Mouse (Mus musculus): ENCODE data around the gene Arid2.

Arid2 gene

DNA sequence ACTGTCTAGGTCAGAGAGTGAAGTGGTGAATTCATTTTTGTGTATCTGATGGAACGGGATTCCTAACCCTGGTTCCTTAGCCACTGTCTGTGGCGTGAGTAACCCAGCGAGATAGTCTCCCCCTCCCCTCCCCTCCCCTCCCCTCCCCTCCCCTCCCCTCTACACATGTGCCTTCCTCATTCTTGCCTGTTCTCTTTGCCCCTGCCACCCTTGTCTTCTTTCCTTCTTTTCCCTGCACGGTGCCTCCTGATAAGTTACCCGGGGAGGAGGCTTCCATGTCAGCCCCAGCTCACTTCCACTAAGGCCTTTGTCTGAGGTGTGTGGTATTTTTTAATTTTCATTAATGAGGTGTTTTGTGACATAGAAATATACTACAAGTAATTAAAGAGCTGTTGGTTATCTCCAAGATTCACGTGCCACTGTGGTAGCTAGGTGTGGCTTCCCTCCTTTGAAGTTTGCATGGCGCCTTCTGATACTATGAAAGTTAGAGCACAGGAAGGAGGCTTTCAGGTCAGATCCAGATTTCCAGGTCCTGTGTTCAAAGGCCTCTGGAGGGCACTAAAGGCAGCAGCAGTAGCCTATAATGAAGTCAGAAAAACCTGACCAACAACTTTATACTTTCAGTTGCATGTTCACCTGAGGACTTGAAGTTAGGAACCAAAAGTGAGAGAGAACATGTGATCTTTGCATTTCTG lies 57.4 kb downstream of the Arid2 start:
- no peak for DNase-seq (ENCODE audit: low read depth, low spot score)

- no peak for DNase-seq (ENCODE audit: low read depth, low spot score)
These were observed 58.1 kb downstream of the Arid2 start for GRCm38 (mm10) chr15:96345312-96345849.

- DNase-seq (ENCODE audit: low read depth, low spot score): no peak
These were observed 64.1 kb downstream of the Arid2 start for GRCm38 (mm10) chr15:96351432-96351831.

- DNase-seq (ENCODE audit: low read depth, low spot score): no peak
These were observed 71.6 kb downstream of the Arid2 start for GRCm38 (mm10) chr15:96358871-96359270.

DNA sequence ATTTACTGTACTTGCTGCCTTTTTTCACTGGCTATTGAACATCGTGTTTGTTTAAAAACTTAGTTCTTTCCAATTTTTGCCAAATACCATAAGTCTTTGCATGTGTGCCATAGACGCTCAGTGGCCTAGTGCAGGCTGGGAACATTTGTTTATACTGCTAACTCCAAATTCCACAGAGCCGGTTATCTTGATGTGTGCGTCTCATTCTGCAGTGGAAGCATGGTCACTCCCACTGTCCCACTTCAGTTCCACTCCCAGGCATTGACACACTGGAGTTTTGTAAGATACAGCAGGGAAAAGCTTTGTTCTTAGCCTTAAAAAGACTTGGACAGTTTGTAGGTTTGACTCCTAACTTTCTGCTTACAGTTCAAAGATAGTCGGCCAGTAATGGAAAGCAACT lies 73.3 kb downstream of the Arid2 start:
- DNase-seq (ENCODE audit: low read depth, low spot score): no peak

DNA sequence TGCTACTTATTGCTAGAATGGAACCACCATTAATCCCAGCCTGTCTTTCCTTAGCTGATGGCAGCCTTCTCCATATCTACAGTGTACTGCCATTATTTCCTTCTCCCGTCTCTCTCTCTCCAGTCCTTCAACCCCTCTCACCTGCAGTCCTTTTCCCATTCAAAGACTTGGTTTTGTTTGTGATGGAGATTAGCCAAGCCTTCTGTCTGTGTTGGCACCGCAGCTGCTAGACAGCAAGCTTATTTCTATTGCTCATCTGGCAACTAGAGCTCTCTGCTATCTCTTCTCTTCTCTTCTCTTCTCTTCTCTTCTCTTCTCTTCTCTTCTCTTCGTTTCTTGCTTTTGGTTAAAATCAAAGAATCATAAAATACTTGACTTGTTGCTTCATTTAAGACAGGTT lies 78.0 kb downstream of the Arid2 start:
- DNase-seq (ENCODE audit: low read depth, low spot score): no peak

DNA sequence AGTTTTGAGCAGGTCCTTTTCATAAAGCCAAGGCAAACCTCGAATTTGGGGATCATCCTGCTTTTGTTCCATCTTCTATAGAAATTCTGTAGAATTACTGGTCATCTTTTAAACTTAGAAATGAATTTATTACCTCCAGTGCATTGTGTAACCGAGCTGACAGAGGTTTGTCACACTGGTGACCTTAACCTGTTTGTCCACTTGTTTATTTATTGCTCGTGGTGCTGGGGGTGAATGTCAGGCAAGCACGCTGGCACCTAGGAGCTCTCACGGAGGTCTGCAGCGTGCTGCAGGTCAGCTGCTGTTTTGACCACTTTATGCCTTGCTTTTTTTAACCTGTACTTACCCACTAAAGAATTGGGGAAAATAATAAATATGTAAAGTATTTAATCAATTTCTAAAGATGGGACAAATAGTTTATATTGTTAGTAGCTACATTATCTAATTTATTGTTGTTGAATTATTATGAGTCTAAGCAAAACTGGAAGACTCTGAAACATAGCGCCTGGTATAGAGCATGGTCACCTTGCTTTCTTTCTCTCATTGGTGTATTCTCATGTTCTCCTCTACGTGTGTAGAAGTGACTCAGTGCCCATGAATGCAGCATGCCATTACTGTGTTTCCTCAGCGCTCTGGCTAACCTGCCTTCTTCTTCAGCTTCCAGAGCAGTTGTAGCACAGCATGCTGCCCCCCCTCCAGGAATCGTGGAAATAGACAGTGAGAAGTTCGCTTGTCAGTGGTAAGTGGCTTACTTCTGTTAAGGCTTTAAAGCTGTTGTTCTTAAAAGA lies 79.1 kb downstream of the Arid2 start:
- no peak for DNase-seq (ENCODE audit: low read depth, low spot score)

DNA sequence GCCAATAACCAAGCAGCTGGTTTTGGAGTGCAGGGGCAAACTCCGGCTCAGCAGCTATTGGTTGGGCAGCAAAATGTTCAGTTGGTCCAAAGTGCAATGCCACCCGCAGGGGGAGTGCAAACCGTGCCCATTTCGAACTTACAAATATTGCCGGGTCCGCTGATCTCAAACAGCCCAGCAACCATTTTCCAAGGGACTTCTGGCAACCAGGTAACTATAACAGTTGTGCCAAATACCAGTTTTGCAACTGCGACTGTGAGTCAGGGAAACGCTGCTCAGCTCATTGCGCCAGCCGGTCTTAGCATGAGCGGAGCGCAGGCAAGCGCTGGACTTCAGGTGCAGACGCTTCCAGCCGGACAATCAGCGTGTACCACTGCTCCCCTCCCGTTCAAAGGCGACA lies 84.0 kb downstream of the Arid2 start:
- no peak for DNase-seq (ENCODE audit: low read depth, low spot score)

GRCm38 (mm10) chr15:96372628-96373027 lies 85.3 kb downstream of the Arid2 start:
- DNase-seq (ENCODE audit: low read depth, low spot score): no peak

GRCm38 (mm10) chr15:96373161-96373560 lies 85.8 kb downstream of the Arid2 start:
- DNase-seq (ENCODE audit: low read depth, low spot score): no peak

GRCm38 (mm10) chr15:96376214-96376613 lies 88.9 kb downstream of the Arid2 start:
- no peak for DNase-seq (ENCODE audit: low read depth, low spot score)

- DNase-seq (ENCODE audit: low read depth, low spot score): no peak
These were observed 89.9 kb downstream of the Arid2 start for GRCm38 (mm10) chr15:96377263-96377662.

- DNase-seq (ENCODE audit: low read depth, low spot score): no peak
These were observed 90.4 kb downstream of the Arid2 start for GRCm38 (mm10) chr15:96377701-96378100.

GRCm38 (mm10) chr15:96382223-96382622 lies 94.9 kb downstream of the Arid2 start:
- DNase-seq (ENCODE audit: low read depth, low spot score): no peak

DNA sequence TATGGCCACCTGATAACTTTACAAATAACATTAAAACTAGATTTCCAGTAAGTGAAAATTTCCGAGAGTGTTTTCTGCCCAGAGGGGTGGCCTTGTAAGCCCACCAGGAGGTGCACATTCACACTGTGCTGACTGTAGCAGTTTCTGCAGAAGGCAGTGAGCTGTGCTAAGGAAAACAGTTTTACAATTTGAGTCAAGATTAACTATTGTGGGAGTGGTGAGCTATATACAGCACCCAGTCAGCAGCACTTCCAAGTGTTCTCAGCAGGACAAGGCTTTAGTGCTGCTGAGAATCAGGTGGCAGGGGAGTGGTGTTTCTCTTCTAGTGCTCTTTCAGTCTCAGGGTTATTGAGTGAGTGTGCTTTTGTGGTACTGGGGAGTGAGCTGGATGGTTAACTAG lies 101.2 kb downstream of the Arid2 start:
- no peak for DNase-seq (ENCODE audit: low read depth, low spot score)

DNA sequence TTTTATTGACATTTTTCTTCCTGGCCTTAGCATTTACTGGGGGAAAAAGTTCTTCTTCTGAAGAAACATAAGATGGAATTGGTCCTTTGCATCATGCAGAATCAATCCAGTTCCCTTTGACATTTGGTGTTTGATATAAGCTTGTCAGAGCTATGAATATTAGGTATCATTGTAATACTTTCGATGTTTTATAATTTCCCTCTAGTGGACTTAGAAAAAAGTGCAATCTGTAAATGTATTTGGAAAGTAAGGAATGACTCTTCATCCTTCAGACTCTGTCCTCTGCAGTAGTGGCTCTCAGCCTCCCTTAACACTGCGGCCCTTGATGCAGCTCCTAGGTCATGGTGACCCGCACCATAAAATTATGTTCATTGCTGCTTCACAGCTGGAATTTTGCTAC lies 105.6 kb downstream of the Arid2 start:
- DNase-seq (ENCODE audit: low read depth, low spot score): no peak

- no peak for DNase-seq (ENCODE audit: low read depth, low spot score)
These were observed 107.8 kb downstream of the Arid2 start for GRCm38 (mm10) chr15:96395071-96395470.

GRCm38 (mm10) chr15:96396641-96397344 lies 109.5 kb downstream of the Arid2 start:
- DNase-seq (ENCODE audit: low read depth, low spot score): no peak

- DNase-seq (ENCODE audit: low read depth, low spot score): no peak
These were observed 111.0 kb downstream of the Arid2 start for GRCm38 (mm10) chr15:96398333-96398732.

DNA sequence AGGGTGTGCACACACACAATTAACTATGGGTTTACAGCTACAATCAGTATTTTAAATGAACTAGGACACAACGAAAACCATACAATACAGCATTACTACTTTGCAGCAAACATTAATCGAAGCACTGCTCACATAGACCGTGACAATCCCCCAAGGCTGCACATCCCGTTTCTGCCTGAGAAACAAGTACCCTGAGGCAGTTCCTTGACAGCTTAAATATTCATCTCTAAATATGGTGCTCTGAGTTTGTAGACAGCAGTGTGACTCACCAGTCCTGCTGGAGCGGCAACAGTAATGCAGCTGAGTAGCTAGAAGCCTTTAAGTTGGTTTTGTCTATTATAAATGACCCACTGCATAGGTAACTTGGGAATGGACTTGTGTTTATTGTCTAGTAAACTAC lies 118.2 kb downstream of the Arid2 start:
- no peak for DNase-seq (ENCODE audit: low read depth, low spot score)

- DNase-seq (ENCODE audit: low read depth, low spot score): no peak
These were observed 118.9 kb downstream of the Arid2 start for GRCm38 (mm10) chr15:96406253-96406652.

DNA sequence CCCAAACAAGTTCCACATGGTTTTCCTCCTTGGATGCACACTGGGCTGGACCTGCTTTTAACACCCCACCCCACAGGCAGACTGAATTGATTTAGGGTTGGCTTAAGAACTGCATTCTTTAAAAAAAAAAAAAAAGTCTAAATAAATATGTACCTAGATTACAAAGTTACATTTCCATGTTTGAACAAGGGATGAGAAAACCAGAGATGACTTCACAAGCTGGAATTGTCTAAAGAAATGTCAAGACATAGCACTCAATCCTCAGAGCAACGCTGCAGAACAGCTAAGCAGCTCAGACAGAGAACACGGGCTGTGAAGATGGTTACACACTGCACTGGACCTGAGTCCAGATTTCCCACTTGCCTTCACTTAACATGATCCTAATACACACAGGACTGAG lies 119.8 kb downstream of the Arid2 start:
- DNase-seq (ENCODE audit: low read depth, low spot score): no peak
